Mouse (Mus musculus) embryonic fibroblast, embryonic 13.5 days (primary cell): ENCODE data around the gene Insyn1.

Experiments
- CTCF ChIP-seq: IDR thresholded peaks from 2 replicates; pipeline ENCODE4 v1.5.1; 2011; ENCODE audit warnings: mild to moderate bottlenecking, control low read depth, low read length, moderate library complexity, borderline replicate concordance; ENCODE audit not compliant: insufficient read depth
- POLR2A ChIP-seq: IDR thresholded peaks from 2 replicates; pipeline ENCODE4 v1.6.1; 2011; ENCODE audit warnings: low read depth, mild to moderate bottlenecking, control low read depth, low read length, moderate library complexity

DNA sequence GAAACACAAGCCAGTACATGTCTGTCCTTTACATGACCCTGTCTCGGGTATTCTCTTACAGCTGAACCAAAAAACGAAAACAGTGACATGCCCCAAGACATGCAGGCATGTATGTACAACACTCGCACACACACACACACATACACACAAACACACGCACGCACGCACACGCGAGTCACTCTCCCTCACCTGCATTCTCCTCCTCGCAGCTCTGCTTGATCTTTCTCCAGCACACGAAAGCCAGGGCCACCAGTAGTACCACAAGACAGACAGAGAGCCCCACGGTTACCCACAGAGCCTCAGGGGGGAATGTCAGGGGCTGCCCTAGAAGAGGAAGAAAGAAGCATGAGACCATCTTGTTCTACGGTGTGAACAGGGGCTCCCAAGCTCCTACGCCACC lies 42.0 kb downstream of the Insyn1 start:
- TF ChIP-seq CTCF (no peak), POLR2A (no peak)
